Mouse (Mus musculus): ENCODE data around the gene Gnai2. TPM values are rescaled to one million over a fixed set of nuclear protein-coding genes. Genes with fewer than 3 reads are reported as not detected.

The Gnai2 gene
- total and polyA plus RNA-seq, 2 experiments from 2014 or later: 223 to 287 TPM

GRCm38 (mm10) chr9:107648767-107649166 lies 13.6 kb upstream of the Gnai2 start:
- TF ChIP-seq CTCF (IDR thresholded peaks at IDR 0.05; ENCODE audit: low read depth): no peak
- Histone ChIP-seq H3K4me3 (ENCODE audit: low read depth, low read length) (no peak overlapping the region), H3K4me2 (ENCODE audit: low read depth) (no peak overlapping the region), H3K27ac (ENCODE audit: low read depth, low read length) (no peak overlapping the region), H3K4me1 (ENCODE audit: insufficient read depth) (0 out of 2 replicates have a peak, but pooled peaks cover 8% of the 10 kb centered on the region), H3K36me3 (ENCODE audit: insufficient read depth) (no peaks in the 10 kb centered on the region), H3K9ac (no peak overlapping the region), H3K27me3 (ENCODE audit: insufficient read depth, low read length) (no peaks in the 10 kb centered on the region), H3K9me3 (ENCODE audit: low read length) (no peaks in the 10 kb centered on the region)
- 68% methylated on average over 3 of the region's 3 CpGs for WGBS
- no peak for DNase-seq
- no peak for ATAC-seq

DNA sequence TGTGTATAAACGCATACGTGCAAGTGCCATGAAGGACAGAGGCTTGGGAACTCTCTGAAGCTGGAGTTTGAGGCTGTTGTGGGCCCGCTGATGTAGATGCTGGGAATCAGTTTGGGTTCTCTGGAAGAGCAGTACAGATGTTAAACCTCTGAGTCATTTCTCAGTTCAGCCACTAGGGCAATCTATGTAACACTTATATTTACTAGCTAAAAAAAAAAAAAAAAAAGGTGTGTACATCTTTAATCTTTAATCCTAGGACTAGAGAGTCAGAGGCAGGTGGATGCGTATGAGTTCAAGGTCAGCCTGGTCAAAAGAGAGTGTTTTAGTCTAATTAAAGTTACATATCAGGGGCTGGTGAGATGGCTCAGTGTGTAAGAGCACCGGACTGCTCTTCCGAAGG lies 11.8 kb upstream of the Gnai2 start:
- no peaks in the 10 kb centered on the region for H3K27me3 ChIP-seq (ENCODE audit: insufficient read depth, low read length)
- peak; percentile 19; the same call in 1 of the 2 replicates for TF ChIP-seq CTCF (IDR thresholded peaks at IDR 0.05; ENCODE audit: low read depth)
- no peaks in the 10 kb centered on the region for H3K36me3 ChIP-seq (ENCODE audit: insufficient read depth)
- no peaks in the 10 kb centered on the region for H3K9me3 ChIP-seq (ENCODE audit: low read length)
- DNase-seq: no peak
- H3K4me3 ChIP-seq (ENCODE audit: low read depth, low read length): no peak overlapping the region
- H3K4me2 ChIP-seq (ENCODE audit: low read depth): no peak overlapping the region
- no peak overlapping the region for H3K27ac ChIP-seq (ENCODE audit: low read depth, low read length)
- no peak for ATAC-seq
- H3K4me1 ChIP-seq (ENCODE audit: insufficient read depth): 0 out of 2 replicates have a peak, but pooled peaks cover 8% of the 10 kb centered on the region
- no peak overlapping the region for H3K9ac ChIP-seq
- 88% methylated on average over 6 of the region's 6 CpGs for whole genome bisulfite sequencing

DNA sequence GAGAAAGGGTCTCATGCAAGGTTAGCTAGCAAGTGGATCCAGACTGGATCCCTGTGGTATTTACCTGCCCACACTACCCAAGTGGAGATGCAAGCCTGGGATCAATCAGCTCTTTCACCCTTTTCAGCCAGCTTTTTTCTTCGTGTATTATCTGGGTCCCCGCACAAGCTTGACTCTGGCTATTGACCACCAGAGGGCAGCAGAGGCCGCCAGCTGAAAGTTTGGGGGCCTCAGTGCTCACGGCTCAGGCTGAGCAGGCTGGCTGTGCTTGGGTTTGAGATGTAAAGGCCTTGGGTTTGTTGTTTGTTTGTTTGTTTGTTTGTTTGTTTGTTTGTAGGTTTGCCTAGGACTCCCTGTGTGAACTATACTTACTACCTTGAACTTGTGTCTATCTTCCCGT lies 10.4 kb upstream of the Gnai2 start:
- WGBS: 14% methylated on average over 5 of the region's 5 CpGs
- 0 out of 2 replicates have a peak, but pooled peaks cover 8% of the 10 kb centered on the region for H3K4me1 ChIP-seq (ENCODE audit: insufficient read depth)
- ATAC-seq: peak; percentile 64
- peak; percentile 97 for TF ChIP-seq CTCF (IDR thresholded peaks at IDR 0.05; ENCODE audit: low read depth)
- no peaks in the 10 kb centered on the region for H3K9me3 ChIP-seq (ENCODE audit: low read length)
- H3K4me2 ChIP-seq (ENCODE audit: low read depth): 0 out of 2 replicates have a peak overlapping the region, but pooled peaks have one; percentile 62
- no peaks in the 10 kb centered on the region for H3K36me3 ChIP-seq (ENCODE audit: insufficient read depth)
- DNase-seq: peak; percentile 92
- H3K4me3 ChIP-seq (ENCODE audit: low read depth, low read length): no peak overlapping the region
- no peak overlapping the region; the same call in 1 of the 2 replicates for H3K27ac ChIP-seq (ENCODE audit: low read depth, low read length)
- H3K9ac ChIP-seq: no peak overlapping the region
- H3K27me3 ChIP-seq (ENCODE audit: insufficient read depth, low read length): no peaks in the 10 kb centered on the region

DNA sequence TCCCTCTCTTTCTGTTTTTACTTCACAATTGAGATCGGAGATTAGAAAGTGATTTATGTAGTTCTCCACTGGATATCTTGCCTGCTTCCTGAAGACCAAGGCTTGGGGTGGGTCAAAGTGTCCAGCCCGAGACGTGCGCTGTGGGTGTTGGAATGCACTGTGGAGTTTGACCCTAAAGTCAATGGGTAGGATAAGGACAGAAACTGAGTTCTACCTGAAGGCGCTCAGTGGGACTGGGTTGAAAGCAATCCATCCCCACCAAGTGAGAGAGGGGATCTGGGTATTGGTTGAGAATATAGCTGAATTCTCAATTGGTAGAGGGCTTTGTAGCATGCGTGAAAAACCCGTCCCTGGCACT lies 10.0 kb upstream of the Gnai2 start:
- WGBS: 60% methylated on average over 7 of the region's 7 CpGs

DNA sequence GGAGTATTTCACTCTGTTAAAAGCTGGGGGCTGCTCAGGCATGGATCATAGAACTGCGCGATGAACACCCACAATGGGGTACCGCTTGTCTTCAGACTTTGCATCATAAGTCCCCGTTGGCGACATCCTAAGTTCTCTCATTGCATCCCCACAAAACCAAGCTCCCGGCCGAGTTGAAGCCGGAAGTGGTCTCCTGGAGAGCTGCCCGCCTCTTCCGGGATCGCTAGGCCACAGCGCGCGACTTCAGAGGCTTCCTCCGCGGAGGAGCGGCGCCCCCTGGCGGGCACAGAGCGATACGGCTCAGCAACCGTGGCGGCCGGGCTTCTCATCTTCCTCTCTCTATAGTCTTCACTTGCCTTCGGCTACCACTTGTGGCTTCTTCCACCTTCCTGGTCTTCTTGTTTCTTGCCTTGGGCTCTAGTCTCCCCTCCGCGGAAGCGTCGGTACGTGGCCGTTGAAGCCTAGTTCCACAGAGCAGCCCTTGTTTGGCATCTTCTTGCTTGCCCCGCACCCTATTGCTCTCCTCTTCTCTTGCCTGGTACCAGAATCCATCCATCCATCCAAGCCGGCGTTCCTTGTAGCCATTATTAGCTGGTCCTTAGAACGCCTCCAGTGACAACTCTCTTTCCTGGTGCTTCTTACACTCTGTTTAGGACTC lies 9.5 kb upstream of the Gnai2 start:
- H3K4me3 ChIP-seq (ENCODE audit: low read depth, low read length): peak overlapping the region; percentile 33
- ATAC-seq (peak; percentile 90), DNase-seq (peak; percentile 95)
- peak overlapping the region; percentile 74 for H3K27ac ChIP-seq (ENCODE audit: low read depth, low read length)
- no peaks in the 10 kb centered on the region for H3K27me3 ChIP-seq (ENCODE audit: insufficient read depth, low read length)
- 0 out of 2 replicates have a peak, but pooled peaks cover 8% of the 10 kb centered on the region for H3K4me1 ChIP-seq (ENCODE audit: insufficient read depth)
- no peaks in the 10 kb centered on the region for H3K9me3 ChIP-seq (ENCODE audit: low read length)
- peak overlapping the region; percentile 62 for H3K4me2 ChIP-seq (ENCODE audit: low read depth)
- TF ChIP-seq CTCF (IDR thresholded peaks at IDR 0.05; ENCODE audit: low read depth): peak; percentile 95
- WGBS: 6% methylated on average over 35 of the region's 35 CpGs
- no peaks in the 10 kb centered on the region for H3K36me3 ChIP-seq (ENCODE audit: insufficient read depth)
- H3K9ac ChIP-seq: peak overlapping the region; percentile 39

More for the DNA sequence above, 10.0 kb upstream of the Gnai2 start:
- H3K9me3 ChIP-seq (ENCODE audit: low read length): no peaks in the 10 kb centered on the region
- TF ChIP-seq CTCF (IDR thresholded peaks at IDR 0.05; ENCODE audit: low read depth): no peak
- peak overlapping the region; percentile 62 for H3K4me2 ChIP-seq (ENCODE audit: low read depth)
- no peak overlapping the region; the same call in 1 of the 2 replicates for H3K27ac ChIP-seq (ENCODE audit: low read depth, low read length)
- no peaks in the 10 kb centered on the region for H3K36me3 ChIP-seq (ENCODE audit: insufficient read depth)
- no peaks in the 10 kb centered on the region for H3K27me3 ChIP-seq (ENCODE audit: insufficient read depth, low read length)
- H3K4me3 ChIP-seq (ENCODE audit: low read depth, low read length): no peak overlapping the region
- ATAC-seq (no peak), DNase-seq (no peak)
- peak overlapping the region; percentile 39 for H3K9ac ChIP-seq
- 0 out of 2 replicates have a peak, but pooled peaks cover 8% of the 10 kb centered on the region for H3K4me1 ChIP-seq (ENCODE audit: insufficient read depth)

DNA sequence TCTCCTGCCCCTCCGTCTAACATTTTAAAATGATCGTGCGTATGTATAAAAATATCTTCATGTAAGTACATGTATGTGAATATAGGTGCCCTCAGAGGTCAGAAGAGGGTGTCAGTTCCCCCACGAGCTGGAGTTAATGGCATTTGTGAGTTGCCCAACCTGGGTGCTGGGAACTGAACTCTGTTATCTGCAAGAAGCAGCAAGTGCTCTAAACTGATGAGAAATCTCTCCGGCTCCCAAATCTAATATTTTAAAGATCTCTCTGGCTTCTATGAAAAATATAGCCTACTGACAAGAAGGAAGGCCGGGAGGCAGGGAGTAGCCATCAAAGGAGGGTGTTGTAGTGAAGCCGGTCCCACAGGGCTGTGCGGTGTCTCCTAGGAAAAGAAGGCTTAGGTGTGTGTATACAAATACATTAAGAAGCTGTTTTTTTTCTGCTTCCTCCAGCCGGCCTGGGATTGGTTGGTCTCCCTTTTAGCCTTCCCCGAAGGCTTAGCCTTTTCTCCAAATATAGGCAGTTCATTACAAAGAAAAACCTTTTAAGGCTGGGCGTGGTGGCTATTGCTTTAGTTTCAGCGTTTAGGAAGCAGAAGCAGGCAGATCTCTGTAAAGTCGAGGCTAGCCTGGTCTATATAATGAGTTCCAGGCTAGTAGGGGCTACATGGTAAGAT lies 8.5 kb upstream of the Gnai2 start:
- Histone ChIP-seq H3K9me3 (ENCODE audit: low read length) (no peaks in the 10 kb centered on the region), H3K27me3 (ENCODE audit: insufficient read depth, low read length) (no peaks in the 10 kb centered on the region), H3K4me1 (ENCODE audit: insufficient read depth) (0 out of 2 replicates have a peak, but pooled peaks cover 8% of the 10 kb centered on the region), H3K4me3 (ENCODE audit: low read depth, low read length) (no peak overlapping the region), H3K9ac (peak overlapping the region; percentile 39; the same call in 1 of the 2 replicates), H3K4me2 (ENCODE audit: low read depth) (peak overlapping the region; percentile 62), H3K27ac (ENCODE audit: low read depth, low read length) (no peak overlapping the region), H3K36me3 (ENCODE audit: insufficient read depth) (no peaks in the 10 kb centered on the region)
- WGBS: 92% methylated on average over 13 of the region's 13 CpGs
- ATAC-seq: no peak
- no peak for TF ChIP-seq CTCF (IDR thresholded peaks at IDR 0.05; ENCODE audit: low read depth)
- no peak for DNase-seq

DNA sequence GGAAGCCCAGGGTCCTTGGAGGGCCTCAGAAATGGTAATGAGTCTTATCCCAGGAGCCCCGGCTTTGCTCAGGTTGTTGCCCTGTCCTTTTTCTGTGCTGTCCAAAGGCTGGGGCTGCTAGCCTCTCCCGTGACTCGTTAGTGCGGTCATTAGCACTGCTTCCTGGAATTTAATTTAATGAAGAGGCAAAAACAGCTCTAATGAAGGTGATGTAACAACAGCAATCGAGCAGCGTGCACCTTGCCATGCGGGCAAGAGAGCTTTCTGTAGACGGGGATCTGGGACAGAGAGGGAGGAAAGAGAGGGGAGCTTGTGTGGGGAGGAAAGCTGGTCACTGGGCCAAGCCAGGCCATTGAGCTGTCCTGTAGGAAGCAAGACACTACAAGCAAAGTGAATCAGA lies 6.5 kb upstream of the Gnai2 start:
- no peak overlapping the region for H3K4me3 ChIP-seq (ENCODE audit: low read depth, low read length)
- H3K9me3 ChIP-seq (ENCODE audit: low read length): no peaks in the 10 kb centered on the region
- H3K27me3 ChIP-seq (ENCODE audit: insufficient read depth, low read length): no peaks in the 10 kb centered on the region
- DNase-seq (no peak), ATAC-seq (no peak)
- H3K9ac ChIP-seq: no peak overlapping the region
- TF ChIP-seq CTCF (IDR thresholded peaks at IDR 0.05; ENCODE audit: low read depth): no peak
- peaks cover 13% of the 10 kb centered on the region for H3K4me1 ChIP-seq (ENCODE audit: insufficient read depth)
- H3K27ac ChIP-seq (ENCODE audit: low read depth, low read length): no peak overlapping the region
- WGBS: 16% methylated on average over 8 of the region's 8 CpGs
- no peak overlapping the region for H3K4me2 ChIP-seq (ENCODE audit: low read depth)
- H3K36me3 ChIP-seq (ENCODE audit: insufficient read depth): no peaks in the 10 kb centered on the region

Data from forebrain, postnatal 0 days (tissue).